ENCODE assay signal across 12 mouse cellular contexts in the genomic region with DNA sequence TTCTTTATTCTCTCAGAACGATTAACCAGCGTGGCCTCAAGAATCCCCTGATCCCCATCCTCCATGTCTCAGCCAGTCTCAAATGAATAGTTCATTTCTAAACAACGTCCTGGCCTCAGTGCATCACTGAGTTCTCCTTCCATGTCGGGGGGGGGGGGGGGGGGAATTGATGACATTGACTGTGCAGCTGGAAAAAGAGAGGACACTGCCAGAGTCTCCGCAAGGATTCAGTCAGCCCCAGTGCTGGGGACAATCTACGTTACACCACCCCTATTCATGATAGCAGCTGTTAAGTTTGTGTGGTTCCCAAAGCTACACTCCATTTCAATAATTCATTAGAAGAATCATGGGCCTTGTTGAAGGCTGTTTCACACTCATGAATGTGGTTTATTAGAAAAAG.
"Had no signal": no experiment of that assay in that cellular context is flagged by ENCODE, and none has a peak within 500 bp of the region (broad histone marks: within the 10 kb centered on the region; RNA-seq: fewer than 3 reads in every experiment).

No protein-coding gene starts in this region.

- H3K4me3 ChIP-seq: intestine, embryonic 15.5 days; kidney, embryonic 15.5 days; limb, embryonic 10.5 days; limb, embryonic 13.5 days; liver, embryonic 12.5 days; liver, embryonic 15.5 days had no signal

- H3K36me3 ChIP-seq: intestine, embryonic 15.5 days; kidney, embryonic 15.5 days; limb, embryonic 10.5 days; limb, embryonic 13.5 days; liver, embryonic 12.5 days; liver, embryonic 15.5 days had no signal

- H3K9ac ChIP-seq: intestine, embryonic 15.5 days; kidney, embryonic 15.5 days; limb, embryonic 13.5 days; liver, embryonic 12.5 days; liver, embryonic 15.5 days had no signal

- H3K9me3 ChIP-seq: intestine, embryonic 15.5 days; kidney, embryonic 15.5 days; limb, embryonic 10.5 days; limb, embryonic 13.5 days; liver, embryonic 12.5 days; liver, embryonic 15.5 days had no signal

- H3K4me2 ChIP-seq: intestine, embryonic 15.5 days; kidney, embryonic 15.5 days; limb, embryonic 13.5 days; liver, embryonic 12.5 days; liver, embryonic 15.5 days; midbrain, embryonic 11.5 days had no signal

- H3K4me1 ChIP-seq: intestine, embryonic 15.5 days; liver, embryonic 12.5 days; liver, embryonic 15.5 days had no signal

- H3K27me3 ChIP-seq: intestine, embryonic 15.5 days; kidney, embryonic 15.5 days; limb, embryonic 13.5 days; liver, embryonic 12.5 days; liver, embryonic 15.5 days had no signal

- H3K27ac ChIP-seq: intestine, embryonic 15.5 days; limb, embryonic 10.5 days; limb, embryonic 13.5 days; liver, embryonic 12.5 days; liver, embryonic 15.5 days had no signal

- DNase-seq: kidney, adult 8-10 months; kidney, postnatal 10 days; liver; midbrain, embryonic 14.5 days; thymus, postnatal 25 days had no signal

- ATAC-seq: intestine, embryonic 15.5 days; liver, embryonic 12.5 days had no signal
